Mouse (Mus musculus): ENCODE measurements around the gene Rdh12. TPM values are rescaled to one million over a fixed set of nuclear protein-coding genes. Genes with fewer than 3 reads are reported as not detected.
A peak's percentile ranks its signal among the peaks of the same experiment; 100 is the strongest.
"Not testable (repeated sequence)": the region's sequence is repeated elsewhere in the genome, so short reads cannot be mapped to it uniquely, and the experiment has no call there.

Rdh12 gene
- total RNA-seq (2022) = 1 to 10 TPM; 2.5 to 3.4 (median 3.2) TPM

DNA sequence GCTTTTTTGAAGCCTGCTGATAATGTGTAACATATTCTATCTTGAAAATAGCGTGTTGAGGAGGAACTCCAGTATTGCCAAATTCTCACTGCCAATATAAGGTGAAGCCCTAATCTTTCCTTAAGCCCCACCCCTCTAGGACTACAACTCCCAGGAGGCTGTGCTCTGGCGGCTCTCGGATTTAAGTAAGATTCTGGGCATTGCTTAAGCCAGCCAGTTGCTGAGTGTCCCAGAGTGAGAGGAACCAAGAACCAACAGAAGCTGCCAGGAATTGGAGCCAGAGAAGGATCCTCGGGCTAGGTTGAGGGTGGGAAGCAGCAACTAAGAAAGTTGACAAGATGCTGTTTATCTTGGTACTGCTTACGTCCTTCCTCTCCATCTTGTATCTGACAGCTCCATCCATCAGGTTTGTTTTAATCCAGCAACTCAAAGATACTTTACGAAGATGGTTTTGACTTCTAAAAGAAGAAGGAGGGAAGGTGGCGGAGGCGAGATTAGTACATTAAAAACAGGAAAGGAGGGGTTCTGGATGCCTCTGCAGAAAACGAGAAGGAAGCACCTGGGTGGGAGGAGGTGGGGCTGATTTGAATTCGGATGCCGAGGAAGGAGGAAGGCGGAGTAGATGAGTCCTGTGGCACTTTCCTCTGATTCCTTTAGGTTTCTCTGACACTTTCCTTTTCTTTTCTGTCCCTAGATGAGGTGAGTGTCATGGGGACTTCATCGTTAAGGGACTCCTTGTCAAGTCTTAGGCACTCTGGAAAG is at the start of gene Rdh12:
TSS of gene Rdh12 (plus strand) at position 212 of the 762 bp plus-strand sequence.
- DNase-seq (ENCODE audit: low spot score in 2 of 2) = peak in 1 of 2 experiments; percentile 24

DNA sequence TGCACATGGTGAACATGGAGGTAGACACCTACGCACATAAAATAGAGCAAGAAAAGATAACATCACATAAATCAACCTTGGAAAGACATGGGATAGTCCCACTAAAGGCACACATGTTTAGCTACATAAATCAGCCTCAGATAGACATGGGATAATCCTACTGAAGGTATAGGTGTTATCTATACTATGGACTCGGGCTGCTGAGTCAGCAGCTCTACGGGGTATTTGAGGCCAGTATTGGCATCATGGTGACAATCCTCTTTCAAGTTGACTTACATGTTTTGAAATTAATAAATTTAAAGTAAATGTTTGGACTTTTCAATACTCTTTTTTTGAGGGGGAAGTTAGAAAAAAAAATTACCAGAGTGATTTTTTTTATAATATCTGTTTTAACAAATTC is 45.8 kb upstream of the Rdh12 start:
- no peak for DNase-seq (ENCODE audit: low spot score in 2 of 2)

DNA sequence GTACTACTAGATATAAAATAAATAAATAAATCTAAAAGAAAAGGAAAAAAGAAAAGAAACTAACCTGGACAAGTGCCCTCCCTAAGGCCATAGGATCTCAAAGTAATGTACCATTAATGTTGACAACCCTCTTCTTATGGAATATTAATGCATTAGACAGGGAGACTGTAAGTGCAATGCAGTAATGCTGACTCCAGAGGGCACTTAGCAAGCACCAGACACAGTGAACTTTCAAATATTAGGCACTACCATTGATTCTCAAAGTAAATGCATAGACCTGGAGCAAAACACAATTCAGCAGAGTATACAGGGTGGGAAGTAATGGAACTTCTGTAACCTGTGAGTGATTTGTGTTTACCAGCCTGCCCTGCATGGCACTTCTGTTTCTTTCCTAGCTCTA is 39.5 kb upstream of the Rdh12 start:
- no peak for DNase-seq (ENCODE audit: low spot score in 2 of 2)

DNA sequence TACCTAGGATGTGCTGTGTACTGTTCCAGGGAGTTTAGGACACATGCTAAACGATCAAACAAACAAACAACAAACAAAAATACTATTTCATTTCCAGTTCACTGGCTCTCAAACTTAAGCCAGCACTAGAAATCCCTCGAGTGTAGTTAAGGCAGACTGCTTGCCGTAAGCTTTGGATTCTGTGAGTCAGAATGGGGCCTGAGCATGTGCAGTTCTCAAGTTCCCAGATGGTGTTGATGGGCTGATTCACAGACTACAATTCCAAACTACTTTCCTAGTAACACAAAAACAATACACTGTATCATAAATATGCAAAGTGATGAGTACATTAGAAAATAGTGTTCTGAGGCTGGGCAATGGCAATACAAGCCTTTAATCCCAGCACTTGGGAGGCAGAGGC is 38.3 kb upstream of the Rdh12 start:
- peak; percentile 36 to 37 for DNase-seq (ENCODE audit: low spot score in 2 of 2)

DNA sequence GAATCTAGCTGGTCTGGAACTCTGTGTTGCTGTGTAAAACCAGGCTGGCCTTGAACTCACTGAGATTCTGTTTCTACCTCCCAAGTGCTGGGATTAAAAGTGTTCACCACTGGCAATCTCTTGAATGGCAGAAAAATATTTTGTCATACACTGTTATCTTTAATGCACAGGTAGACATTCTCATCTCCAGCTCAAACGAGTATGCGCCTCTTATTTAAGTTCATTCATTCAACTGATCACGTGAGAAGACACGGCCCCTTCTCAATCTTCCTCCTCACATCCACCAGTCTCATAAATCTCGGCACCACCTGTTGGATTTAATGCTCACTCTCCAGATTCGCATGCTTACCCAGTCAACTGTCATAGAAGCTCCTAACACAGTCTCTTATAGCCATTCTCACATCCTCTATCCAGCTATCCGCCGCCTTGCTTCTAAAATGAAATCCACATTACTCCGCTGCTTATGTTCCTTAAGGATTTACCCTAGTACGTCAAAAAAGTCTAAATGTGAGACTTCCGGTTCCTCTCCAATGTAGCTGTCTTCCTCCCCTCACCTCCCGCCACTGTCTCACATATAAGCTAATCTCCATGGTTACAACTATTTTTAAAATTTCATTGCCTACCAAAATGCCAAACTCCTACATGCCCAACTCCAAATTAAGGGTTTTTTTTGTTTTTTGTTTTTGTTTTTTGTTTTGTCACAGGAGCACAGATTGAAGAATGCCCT is 37.3 kb upstream of the Rdh12 start:
- no peak for DNase-seq (ENCODE audit: low spot score in 2 of 2)

DNA sequence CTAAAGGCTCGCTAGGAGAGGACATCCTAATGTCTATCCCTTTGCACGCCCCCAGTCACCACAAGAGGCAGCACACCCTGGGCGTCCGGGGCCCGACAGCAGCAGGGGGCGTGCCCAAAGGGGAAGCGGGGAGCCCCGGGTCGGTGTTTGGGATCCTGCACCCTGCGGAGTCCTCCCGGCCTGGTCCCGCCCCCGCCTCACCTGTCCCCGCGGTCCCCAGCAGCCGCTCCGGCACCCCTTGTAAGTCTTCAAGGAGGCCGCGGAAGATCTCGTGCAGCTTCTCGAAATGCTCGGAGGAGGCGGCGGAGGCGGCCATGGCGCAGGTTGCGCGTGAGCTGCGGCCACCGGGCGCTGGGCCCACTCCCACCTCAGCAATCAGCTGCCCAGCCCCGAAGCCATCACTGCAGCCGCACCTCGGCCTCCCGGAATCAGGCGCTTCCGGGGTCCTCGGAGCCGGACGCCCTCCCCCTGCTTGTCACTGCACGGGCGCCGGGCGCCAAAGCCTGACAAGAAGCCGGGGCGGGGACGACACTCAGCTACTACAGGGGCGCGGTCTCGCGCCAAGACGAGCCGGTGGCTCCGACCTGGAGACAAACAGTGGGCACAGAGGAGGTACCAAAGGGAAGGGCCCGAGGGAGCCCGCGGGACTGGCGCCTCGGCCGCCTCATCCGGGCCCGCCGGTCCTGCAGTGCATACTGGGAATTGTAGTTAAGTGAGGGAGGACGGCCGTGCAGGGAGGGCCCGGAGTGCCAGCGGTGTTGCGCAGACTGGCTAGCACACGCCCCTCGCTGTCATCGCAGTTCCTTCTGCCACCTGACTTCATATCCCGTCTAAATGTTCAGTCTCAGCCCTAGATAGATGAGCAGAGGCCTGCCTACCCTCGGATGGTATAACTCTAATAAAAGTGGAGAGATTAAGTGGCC is 36.4 kb upstream of the Rdh12 start, which contains the start of gene Vti1b:
TSS of gene Vti1b (minus strand) at position 649 of the 923 bp plus-strand sequence.
- peak; percentile 88 to 92 for DNase-seq (ENCODE audit: low spot score in 2 of 2)

DNA sequence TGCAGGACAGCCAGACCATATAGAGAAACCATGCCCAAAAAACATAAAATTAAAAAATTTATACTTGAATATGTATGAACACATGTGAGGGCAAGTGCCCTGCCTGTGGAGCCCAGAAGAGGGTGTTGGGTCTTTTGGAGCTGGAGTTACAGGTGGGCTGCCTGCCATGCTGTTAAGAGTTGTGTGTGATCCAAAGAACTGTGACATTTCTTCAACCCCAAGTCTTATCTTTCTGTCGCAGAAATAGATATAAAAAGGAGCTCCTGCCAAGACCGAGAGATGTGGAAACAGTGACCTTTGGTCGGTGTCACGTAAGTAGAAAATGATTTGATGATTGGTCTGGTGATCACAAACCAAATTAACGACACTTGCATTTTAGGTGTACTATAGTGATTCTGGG is 35.0 kb upstream of the Rdh12 start:
- no peak for DNase-seq (ENCODE audit: low spot score in 2 of 2)

DNA sequence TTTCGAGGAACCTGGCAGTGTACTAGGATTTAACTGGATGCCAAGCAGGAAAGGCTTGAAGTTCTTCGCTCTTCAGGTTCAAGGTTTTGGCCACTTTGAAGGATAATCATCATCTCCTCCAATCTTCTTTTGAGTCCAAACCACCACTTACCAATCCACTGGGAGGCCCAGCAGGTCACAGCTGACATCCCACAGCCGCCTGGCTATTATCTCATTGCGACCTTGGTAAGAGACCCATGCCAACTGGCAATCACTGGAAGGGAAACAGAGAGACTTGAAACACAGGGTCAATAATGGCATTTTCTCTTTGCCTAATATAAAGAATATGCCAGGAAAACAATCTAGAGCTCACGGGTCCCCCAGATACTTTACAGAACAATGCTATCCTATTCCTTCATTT is 32.7 kb upstream of the Rdh12 start:
- no peak for DNase-seq (ENCODE audit: low spot score in 2 of 2)

DNA sequence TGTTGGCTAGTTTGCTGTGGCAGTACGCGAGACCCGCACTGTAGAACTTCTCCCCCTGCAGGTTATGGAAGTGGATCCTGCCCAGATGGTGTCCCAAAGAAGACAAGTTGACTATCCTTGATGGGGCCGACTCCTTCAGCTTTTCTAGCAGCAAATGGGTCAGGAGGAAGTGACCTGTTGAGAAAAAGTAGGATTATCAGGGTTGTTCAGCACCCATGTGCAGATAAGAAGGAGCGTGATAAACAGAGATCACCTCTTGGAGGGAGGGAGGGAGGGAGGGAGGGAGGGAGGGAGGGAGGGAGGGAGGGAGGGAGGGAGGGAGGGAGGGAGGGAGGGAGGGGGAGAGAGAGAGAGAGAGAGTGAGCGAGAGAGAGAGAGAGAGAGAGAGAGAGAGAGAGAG is 23.6 kb upstream of the Rdh12 start:
- DNase-seq (ENCODE audit: low spot score in 2 of 2) = not testable (repeated sequence)

DNA sequence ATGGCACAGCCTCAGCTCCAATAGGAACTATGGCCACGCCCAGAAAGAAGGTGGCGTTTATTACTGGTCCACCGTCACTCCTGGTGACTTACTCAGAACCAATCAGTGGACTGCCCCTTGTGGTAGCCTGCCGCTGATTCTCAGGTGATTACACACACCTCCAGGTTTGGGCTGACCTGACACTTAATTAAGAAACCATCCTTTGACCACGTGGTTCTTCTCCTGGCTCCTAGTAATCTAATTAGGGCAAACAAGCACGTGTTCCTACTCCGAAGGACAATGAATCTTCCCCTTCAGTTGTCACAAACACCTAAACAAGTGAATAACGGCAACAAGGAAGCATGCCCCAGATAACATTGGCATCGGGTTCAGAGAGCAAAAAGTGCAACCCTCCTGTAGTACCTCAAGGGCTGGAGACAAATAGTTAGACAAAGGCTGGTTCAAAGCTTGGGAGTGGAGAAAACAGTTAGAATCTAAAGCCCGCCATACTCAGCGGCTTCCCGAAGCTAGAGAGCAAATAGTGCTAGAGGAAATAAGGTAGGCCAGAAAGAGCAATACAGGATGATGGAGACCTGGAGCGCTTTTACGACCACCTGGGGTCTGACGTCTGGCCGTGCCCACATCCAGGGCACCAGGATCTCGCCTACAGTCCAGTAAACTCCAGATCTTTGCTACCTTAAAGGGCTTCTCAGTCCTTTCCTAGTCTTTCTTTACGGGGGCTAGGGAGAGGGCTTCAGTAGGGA is 17.6 kb upstream of the Rdh12 start:
- peak; percentile 48 to 60 for DNase-seq (ENCODE audit: low spot score in 2 of 2)

DNA sequence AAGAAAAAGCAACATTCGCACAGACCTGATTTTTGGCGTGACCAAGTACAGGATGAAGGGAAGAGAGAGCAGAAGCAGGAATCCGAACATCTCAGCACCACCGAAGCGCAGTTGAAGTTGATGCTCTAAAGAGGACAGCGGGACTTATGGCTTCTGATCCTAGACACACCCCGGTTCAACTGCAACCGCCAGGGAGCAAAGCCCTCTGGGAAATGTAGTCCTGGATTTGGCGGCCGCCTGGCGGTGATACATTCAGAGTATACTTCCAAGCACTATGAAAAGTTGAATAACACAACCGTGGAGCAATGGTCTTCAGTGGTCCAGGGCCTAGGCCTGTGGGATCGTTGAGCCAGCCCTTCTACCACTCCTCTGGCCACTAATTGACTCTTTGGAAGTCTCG is 17.0 kb upstream of the Rdh12 start:
- peak; percentile 49 to 74 for DNase-seq (ENCODE audit: low spot score in 2 of 2)

DNA sequence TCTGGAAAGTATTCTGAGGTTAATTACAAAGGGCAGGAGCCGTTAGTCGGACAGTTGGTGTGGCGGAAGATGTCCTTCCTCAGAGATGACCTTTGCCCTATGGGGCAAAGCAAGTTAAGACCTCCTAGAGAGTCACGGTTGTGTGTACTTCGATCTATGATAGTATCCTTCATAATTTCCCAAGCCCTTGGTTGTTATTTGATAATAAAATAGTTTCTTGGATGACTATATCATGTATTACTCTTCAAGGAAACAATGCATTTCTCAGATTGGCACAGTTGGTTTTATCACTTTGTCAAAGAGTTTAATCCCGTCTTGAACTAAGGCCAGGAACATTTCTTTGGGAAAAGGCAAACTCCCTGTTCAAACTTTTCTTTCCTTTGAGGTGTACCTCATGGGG is 16.5 kb upstream of the Rdh12 start, which contains the start of gene Rdh11:
TSS of gene Rdh11 (minus strand) at position 101 of the 400 bp plus-strand sequence.
- no peak for DNase-seq (ENCODE audit: low spot score in 2 of 2)

DNA sequence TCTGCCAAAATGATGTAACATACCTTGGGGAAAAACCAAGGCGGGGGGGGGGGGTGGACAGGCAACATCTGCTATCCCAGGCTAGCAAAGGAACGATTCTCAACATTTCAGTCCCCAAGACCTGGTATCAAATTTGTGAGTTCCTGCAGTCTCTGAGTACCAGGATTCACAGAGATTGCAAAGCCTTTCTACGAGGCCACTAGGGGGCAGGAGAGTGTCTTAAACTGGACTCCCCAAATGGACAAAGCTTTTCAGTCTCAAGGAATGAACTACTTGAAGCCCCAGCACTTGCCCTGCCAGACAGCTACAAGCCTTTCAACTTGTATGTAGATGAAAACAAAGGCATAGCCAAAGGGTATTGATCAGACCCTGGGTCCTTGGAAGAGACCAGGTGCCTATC is 15.3 kb upstream of the Rdh12 start:
- DNase-seq (ENCODE audit: low spot score in 2 of 2) = peak; percentile 35 to 73

DNA sequence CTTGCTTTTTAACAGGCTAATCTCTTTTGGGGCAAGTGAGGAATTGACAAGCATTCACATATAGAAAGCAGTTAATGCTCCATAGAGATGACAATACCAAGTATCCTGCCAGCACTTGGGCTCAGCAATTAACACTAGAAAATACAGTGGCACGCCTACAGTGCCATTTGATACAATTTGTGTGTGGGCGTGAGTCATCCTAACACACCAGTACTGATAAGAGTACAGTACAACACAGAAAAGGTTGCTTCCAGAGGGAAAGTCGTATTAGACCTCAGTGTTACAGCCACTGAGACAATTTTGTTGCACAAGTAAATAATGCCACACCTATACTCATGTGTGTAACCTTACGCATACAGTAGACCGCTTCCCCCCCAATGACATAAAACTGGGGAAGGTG is 11.6 kb upstream of the Rdh12 start:
- peak; percentile 15 to 17 for DNase-seq (ENCODE audit: low spot score in 2 of 2)

DNA sequence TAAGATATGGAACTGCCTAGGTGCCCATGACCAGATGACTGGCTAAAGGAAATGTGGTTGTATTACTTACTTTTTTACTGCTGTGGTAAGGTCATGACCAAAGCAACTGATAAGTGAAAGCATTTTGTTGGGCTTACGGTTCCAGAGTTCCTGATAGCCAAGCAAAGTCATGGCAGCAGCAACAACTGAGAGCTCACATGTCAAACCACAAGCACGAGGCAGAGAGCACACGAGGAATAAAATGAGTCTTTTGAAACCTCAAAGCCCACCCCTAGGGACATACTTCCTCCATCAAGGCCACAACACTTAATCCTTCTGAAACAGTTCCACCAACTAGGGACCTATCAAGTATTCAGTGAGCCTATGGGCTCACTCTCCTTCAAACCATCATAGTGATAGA is 6.8 kb upstream of the Rdh12 start:
- DNase-seq (ENCODE audit: low spot score in 2 of 2) = no peak

DNA sequence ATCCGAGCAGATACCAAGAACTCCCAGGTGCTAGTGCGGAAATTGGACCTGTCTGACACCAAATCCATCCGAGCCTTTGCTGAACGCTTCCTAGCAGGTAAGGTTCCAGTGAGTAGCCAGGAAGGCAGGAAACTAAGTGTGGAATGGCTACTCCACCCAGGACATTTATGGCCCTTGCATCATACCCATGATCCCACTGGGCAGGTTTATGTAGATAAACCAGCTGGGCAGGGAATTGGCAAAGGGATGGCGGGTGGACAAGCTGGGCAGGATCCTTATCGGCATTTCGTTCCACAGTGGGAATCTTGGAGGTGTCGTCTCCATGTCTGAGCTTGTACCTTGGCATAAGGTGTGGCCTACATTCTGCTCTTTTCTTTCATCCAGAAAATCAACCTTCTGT is 2.7 kb downstream of the Rdh12 start:
- DNase-seq (ENCODE audit: low spot score in 2 of 2) = no peak

DNA sequence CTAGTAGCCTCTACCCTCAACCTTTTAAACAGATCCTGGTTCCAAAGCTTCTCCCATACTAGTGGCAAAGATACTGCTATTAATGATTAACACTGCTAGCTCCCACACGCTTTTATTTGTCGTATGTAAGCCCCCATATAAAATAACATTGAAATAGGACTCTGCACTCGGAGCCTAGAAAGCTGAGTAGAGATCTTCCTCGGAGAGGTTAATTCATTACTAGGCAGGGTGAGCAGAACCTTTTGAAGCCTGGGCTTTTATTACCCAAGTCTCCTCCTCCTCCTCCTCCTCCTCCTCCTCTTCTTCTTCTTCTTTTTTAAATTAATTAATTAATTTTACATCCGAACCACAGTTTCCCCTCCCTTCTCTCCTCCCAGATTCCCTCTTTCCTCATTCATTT is 8.8 kb downstream of the Rdh12 start:
- DNase-seq (ENCODE audit: low spot score in 2 of 2) = no peak

DNA sequence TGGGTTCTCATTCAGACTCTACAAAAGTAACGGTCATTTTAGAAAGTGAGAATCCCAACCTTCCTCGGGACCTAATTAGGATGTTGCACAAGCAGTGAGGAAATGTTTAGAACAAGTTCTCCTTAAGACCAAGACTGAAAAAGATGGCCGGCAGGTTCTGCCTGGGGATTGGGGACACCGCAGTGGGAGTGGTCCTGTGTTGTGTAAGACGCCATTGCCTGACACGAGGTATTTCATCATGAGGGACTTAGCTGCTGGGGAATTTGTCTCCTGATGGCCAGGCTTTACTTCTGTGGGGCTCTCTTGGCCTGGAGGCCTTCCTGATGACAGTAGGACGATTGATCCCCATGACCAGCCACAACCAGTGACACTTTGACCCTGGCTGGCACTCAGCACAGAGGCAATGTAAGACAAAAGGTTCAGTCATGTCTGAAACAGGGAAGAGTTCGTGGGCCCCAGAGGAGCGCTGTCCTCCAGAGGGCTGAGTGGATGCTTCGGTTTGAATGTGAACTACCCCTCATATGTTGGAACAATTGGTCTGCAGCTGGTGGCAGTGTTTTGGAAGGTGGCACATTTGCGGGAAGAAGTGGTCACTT is 26.9 kb downstream of the Rdh12 start:
- peak in 1 of 2 experiments; percentile 17 for DNase-seq (ENCODE audit: low spot score in 2 of 2)

DNA sequence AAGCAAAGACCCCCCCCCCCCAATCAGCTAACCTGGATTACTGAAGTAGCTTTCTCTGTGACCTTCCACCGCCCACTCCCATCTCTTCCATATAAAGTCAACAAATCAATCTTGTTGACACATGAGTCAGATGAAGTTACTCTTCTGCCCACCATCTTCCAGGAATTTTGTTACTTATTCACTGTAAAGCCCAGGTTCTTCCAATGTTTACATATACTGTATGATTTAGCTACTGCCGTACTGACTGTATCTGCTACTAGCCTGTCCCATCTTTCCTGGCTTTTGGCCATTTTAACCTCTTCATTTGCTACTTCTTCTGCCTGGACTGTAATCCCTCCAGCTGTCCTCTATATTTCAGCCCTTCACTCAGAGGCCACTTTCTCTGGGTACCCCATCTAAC is 33.3 kb downstream of the Rdh12 start:
- no peak for DNase-seq (ENCODE audit: low spot score in 2 of 2)

DNA sequence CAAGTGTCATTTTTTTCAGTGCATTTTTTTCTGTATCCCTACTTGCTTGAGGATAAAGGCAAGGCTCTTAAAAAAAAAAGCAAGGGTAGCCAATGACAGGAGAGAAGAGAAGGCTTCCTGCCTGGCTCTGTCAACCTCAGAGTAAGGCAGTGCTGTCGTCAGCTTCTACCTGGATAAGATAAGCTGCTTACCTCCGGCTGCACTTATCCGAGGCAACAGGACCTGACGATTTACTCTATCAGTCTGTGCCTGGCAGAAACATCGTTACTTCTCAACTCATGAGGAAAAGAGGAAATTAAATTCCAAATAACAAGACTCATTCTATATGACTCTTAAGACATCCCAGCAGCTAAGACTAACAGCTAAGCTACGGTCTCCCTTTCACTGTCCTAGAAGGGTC is 34.2 kb downstream of the Rdh12 start:
- no peak for DNase-seq (ENCODE audit: low spot score in 2 of 2)

DNA sequence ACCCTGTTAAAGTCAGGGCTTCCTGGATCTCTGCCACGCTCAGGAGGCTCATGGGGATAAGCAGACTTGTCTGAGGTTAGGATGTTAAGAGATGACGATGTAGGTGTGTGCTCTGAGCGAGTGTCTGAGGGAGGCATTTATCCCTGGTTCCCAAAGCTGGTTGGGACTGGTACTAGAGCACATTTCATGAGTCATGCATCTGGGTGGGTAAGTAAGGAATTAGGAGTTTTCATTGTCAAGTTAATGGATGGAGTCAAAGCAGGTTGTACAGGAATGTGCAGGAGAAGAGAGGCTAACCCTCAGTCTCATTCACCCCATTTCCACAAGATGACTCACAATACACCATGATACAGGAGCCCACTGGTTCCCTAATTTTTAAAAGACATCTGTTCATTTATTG is 39.4 kb downstream of the Rdh12 start:
- no peak for DNase-seq (ENCODE audit: low spot score in 2 of 2)

All from layer of hippocampus, adult 8-10 months (tissue).